Mouse (Mus musculus) lung, postnatal 36 days (tissue): ENCODE data around the gene Ankrd13d.
A peak's percentile ranks its signal among the peaks of the same experiment; 100 is the strongest.

ENCODE experiments used
- DNase-seq: peaks from one replicate; pipeline ENCODE4 v3.0.0; 2022; ENCODE audit warnings: mixed read lengths

The Ankrd13d gene

GRCm38 (mm10) chr19:4220957-4221743, 61.8 kb downstream of the Ankrd13d start:
- DNase-seq, result peak; percentile 65

GRCm38 (mm10) chr19:4220416-4220815, 62.5 kb downstream of the Ankrd13d start:
- no peak for DNase-seq
